Mouse (Mus musculus) embryonic facial prominence, embryonic 11.5 days (tissue): ENCODE data around the gene Mlip. TPM values are rescaled to one million over a fixed set of nuclear protein-coding genes. Genes with fewer than 3 reads are reported as not detected.

Experiments
- ATAC-seq: fragments of 200-750 bp; cut with Nextera tagmentation; replicated peaks from 2 replicates; pipeline ENCODE4 v1.8.0; 2017; ENCODE audit warnings: low read depth; ENCODE audit not compliant: insufficient number of reproducible peaks, low FRiP score, low TSS enrichment
- DNase-seq: peaks from one replicate; pipeline ENCODE4 v3.0.0-alpha.2; 2015; ENCODE audit warnings: low spot score
- H3K27ac ChIP-seq: fragments of 300-500 bp; sonication (generic); replicated peaks from 2 replicates; pipeline ENCODE4 v1.5.1; 2014; ENCODE audit warnings: mild to moderate bottlenecking, low read depth, low read length, control low read depth
- H3K27me3 ChIP-seq: fragments of 300-500 bp; sonication (generic); 2 replicates; pipeline ENCODE4 v1.6.1; 2014; ENCODE audit warnings: mild to moderate bottlenecking, low read length, moderate library complexity, mixed read lengths; ENCODE audit not compliant: control insufficient read depth, insufficient read depth
- H3K36me3 ChIP-seq: fragments of 300-500 bp; sonication (generic); replicated peaks from 2 replicates; pipeline ENCODE4 v1.6.1; 2014; ENCODE audit warnings: low read depth, mild to moderate bottlenecking, low read length, moderate library complexity, mixed read lengths; ENCODE audit not compliant: control insufficient read depth, insufficient read depth
- H3K4me1 ChIP-seq: fragments of 300-500 bp; sonication (generic); 2 replicates; pipeline ENCODE4 v1.6.1; 2014; ENCODE audit warnings: low read length, mixed read lengths; ENCODE audit not compliant: control insufficient read depth, insufficient read depth
- H3K4me2 ChIP-seq: fragments of 300-500 bp; sonication (generic); 2 replicates; pipeline ENCODE4 v1.6.1; 2014; ENCODE audit warnings: low read depth, mild to moderate bottlenecking, control low read depth, low read length, moderate library complexity
- H3K4me3 ChIP-seq: fragments of 300-500 bp; sonication (generic); 2 replicates; pipeline ENCODE4 v1.5.1; 2014; ENCODE audit warnings: low read depth, low read length, control low read depth
- H3K9ac ChIP-seq: fragments of 300-500 bp; sonication (generic); replicated peaks from 2 replicates; pipeline ENCODE4 v1.6.1; 2014; ENCODE audit warnings: mild to moderate bottlenecking, control low read depth, low read length
- H3K9me3 ChIP-seq: fragments of 300-500 bp; sonication (generic); replicated peaks from 2 replicates; pipeline ENCODE4 v1.6.1; 2016; ENCODE audit warnings: mild to moderate bottlenecking, low read length, inconsistent platforms, mixed read lengths; ENCODE audit not compliant: control insufficient read depth
- WGBS: fragments of 180-500 bp; shearing (Covaris S2); extraction: QIAGEN DNeasy Blood & Tissue Kit; methylation state at CpG from one replicate; pipeline ENCODE4 v1.1.7; 2014; 5-methylcytosine and 5-hydroxymethylcytosine counted together
- polyA plus RNA-seq: library from polyadenylated mRNA; unstranded; fragments of >200 nt; fragmentation: Nextera tagmentation; extraction: Ambion mirVana; gene quantifications from 2 replicates; pipeline ENCODE4 v1.2.1, GENCODE M21; 2014

The Mlip gene
- polyA plus RNA-seq, 1 experiment from 2014 or later = 0.29 TPM

DNA sequence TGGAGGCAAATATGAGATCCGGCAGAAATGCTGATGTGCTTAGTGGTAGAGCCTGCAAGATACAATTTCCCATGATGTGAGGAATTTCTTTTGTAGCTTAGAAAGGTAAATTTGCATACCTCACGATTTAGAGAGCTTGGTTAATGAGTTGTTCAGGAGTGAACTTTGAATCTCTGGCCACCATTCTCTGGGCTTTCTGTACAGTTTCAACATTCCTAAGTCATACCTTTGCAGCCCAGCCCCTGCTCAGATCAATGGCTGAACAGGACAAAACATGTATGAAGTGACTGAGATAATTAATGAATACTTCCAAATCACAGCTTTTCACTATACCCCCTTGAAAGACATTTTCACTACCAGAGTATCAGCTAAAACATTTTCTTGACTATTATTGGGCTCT is 281.1 kb downstream of the Mlip start:
- H3K9me3 ChIP-seq = no peaks in the 10 kb centered on the region
- H3K4me3 ChIP-seq = no peak overlapping the region
- 85% methylated on average over 2 of the region's 2 CpGs for WGBS
- DNase-seq (no peak), ATAC-seq (no peak)
- no peaks in the 10 kb centered on the region for H3K27me3 ChIP-seq
- no peak overlapping the region for H3K4me2 ChIP-seq
- H3K4me1 ChIP-seq = no peaks in the 10 kb centered on the region
- no peak overlapping the region for H3K27ac ChIP-seq
- H3K36me3 ChIP-seq = no peaks in the 10 kb centered on the region
- H3K9ac ChIP-seq = no peak overlapping the region

DNA sequence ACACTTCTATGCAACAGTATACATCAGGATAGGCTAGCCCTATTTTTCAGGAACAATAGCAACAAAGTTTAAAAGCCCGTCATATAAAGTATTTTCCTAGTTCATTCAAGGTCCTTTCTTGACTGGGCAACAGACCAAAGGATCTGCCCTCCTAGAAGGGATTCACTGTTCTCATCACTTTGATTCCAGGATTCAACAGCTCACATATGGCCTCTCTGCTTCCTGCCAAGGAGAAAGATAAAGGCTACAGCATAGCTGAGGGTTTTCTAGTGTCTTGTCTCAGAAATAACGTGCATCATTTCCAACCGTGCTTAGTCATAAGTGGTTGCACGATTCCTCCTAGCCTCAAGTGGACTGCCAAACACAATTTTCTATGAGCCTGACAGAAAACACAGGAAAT is 296.2 kb downstream of the Mlip start:
- H3K27ac ChIP-seq = no peak overlapping the region
- H3K4me2 ChIP-seq = no peak overlapping the region
- H3K9me3 ChIP-seq = no peaks in the 10 kb centered on the region
- H3K4me3 ChIP-seq = no peak overlapping the region
- no peaks in the 10 kb centered on the region for H3K4me1 ChIP-seq
- 82% methylated on average over 4 of the region's 4 CpGs for WGBS
- no peaks in the 10 kb centered on the region for H3K36me3 ChIP-seq
- no peak for DNase-seq
- H3K9ac ChIP-seq = no peak overlapping the region
- H3K27me3 ChIP-seq = no peaks in the 10 kb centered on the region
- ATAC-seq = no peak

GRCm38 (mm10) chr9:77054426-77055193 is 298.2 kb downstream of the Mlip start:
- Histone ChIP-seq H3K9me3 (no peaks in the 10 kb centered on the region), H3K4me3 (no peak overlapping the region), H3K36me3 (no peaks in the 10 kb centered on the region), H3K4me2 (no peak overlapping the region), H3K27me3 (no peaks in the 10 kb centered on the region), H3K9ac (no peak overlapping the region), H3K4me1 (no peaks in the 10 kb centered on the region), H3K27ac (no peak overlapping the region)
- DNase-seq (no peak), ATAC-seq (no peak)
- 83% methylated on average over 9 of the region's 9 CpGs for WGBS

Other genes with a start within 250 kb of the Mlip start
- 9.5 and 11.7 TPM in 2 replicates for gene Lrrc1, start 191.9 kb upstream of the Mlip start, polyA plus RNA-seq